Mouse (Mus musculus): ENCODE data around the gene Fan1. TPM values are rescaled to one million over a fixed set of nuclear protein-coding genes. Genes with fewer than 3 reads are reported as not detected.

Fan1 gene
- polyA plus RNA-seq, 1 experiment from 2014 or later: 7.5 TPM

DNA sequence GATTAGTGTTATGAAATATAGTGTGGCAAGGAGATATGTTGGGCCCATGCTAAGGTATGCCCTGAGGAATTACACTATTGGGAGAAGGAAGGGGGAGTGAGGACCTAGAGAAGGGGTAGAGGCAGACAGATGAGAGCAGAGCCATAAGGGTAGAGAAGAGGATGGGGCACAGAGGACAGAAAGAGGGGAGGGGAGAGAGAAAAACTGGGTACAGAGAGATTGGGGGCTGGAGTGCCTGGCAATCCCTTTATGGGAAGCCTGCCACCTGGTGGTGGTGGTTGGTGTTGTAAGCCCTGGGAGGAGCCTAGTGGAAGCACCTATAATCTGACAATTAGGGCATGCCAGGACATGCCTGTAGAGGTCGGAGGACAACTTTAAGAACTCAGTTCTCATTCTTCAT lies 47.0 kb downstream of the Fan1 start:
- Histone ChIP-seq H3K4me3 (no peak overlapping the region), H3K9ac (replicated peaks) (no peak overlapping the region), H3K4me2 (replicated peaks) (no peak overlapping the region), H3K27me3 (no peaks in the 10 kb centered on the region), H3K4me1 (no peaks in the 10 kb centered on the region), H3K27ac (replicated peaks) (no peak overlapping the region), H3K9me3 (no peaks in the 10 kb centered on the region), H3K36me3 (peaks cover 6% of the 10 kb centered on the region; the same call in 1 of the 2 replicates)
- ATAC-seq (replicated peaks): peak; percentile 77
- 22% methylated on average over 1 of the region's 1 CpGs for WGBS

DNA sequence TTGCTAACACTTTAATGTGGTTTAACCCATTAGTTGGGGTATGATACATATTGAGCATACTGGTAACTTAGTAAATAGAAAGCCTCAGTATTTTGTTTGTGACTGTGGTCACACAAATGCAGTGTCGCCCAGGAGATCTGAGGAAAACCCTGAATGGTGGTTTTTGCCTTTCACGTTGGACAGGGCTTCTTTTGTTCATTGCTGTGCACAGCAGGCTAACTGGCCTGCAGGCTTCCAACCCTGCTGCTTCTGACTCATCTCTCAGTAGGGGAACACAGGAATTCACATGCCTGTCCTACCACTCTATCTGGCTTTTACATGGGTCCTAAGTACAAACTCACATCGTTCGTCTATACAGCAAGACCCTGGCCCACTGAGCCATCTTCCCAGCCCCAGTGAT lies 52.2 kb downstream of the Fan1 start:
- Histone ChIP-seq H3K4me2 (replicated peaks) (no peak overlapping the region), H3K4me1 (no peaks in the 10 kb centered on the region), H3K9me3 (no peaks in the 10 kb centered on the region), H3K9ac (replicated peaks) (no peak overlapping the region), H3K27ac (replicated peaks) (no peak overlapping the region), H3K4me3 (no peak overlapping the region), H3K27me3 (no peaks in the 10 kb centered on the region), H3K36me3 (peaks cover 15% of the 10 kb centered on the region)
- WGBS: 75% methylated on average over 4 of the region's 4 CpGs
- ATAC-seq (replicated peaks): no peak

DNA sequence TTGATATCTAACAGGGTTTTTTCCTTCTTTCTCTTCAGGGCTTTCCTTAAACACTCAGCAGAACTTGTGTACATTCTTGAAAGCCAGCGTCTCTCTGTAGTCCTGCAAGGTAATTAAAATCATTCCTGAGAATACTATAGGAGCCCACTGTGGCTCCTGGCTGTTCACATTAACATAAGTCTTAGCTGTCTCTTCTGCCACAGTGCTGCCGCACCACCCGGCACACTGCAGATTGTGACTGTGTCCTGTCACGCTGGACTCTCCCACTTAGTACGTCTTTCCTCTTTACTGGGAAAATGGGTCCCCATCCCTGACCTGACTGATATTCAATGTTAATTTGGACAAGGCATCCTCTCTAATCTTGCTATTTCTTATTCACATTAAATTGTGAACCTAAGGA lies 52.8 kb downstream of the Fan1 start:
- no peak overlapping the region for H3K9ac ChIP-seq (replicated peaks)
- H3K27ac ChIP-seq (replicated peaks): no peak overlapping the region
- H3K36me3 ChIP-seq: peaks cover 19% of the 10 kb centered on the region
- H3K9me3 ChIP-seq: no peaks in the 10 kb centered on the region
- H3K27me3 ChIP-seq: no peaks in the 10 kb centered on the region
- H3K4me2 ChIP-seq (replicated peaks): no peak overlapping the region
- ATAC-seq (replicated peaks): no peak
- H3K4me3 ChIP-seq: no peak overlapping the region
- H3K4me1 ChIP-seq: no peaks in the 10 kb centered on the region
- WGBS: 87% methylated on average over 5 of the region's 5 CpGs

GRCm38 (mm10) chr7:64312811-64313210 lies 61.1 kb downstream of the Fan1 start:
- H3K4me3 ChIP-seq: no peak overlapping the region
- H3K4me1 ChIP-seq: no peaks in the 10 kb centered on the region
- no peak for ATAC-seq (replicated peaks)
- H3K27ac ChIP-seq (replicated peaks): no peak overlapping the region
- H3K9me3 ChIP-seq: no peaks in the 10 kb centered on the region
- no peak overlapping the region for H3K4me2 ChIP-seq (replicated peaks)
- H3K9ac ChIP-seq (replicated peaks): no peak overlapping the region
- no peaks in the 10 kb centered on the region for H3K27me3 ChIP-seq
- 93% methylated on average over 7 of the region's 7 CpGs for WGBS
- H3K36me3 ChIP-seq: peaks cover 12% of the 10 kb centered on the region

DNA sequence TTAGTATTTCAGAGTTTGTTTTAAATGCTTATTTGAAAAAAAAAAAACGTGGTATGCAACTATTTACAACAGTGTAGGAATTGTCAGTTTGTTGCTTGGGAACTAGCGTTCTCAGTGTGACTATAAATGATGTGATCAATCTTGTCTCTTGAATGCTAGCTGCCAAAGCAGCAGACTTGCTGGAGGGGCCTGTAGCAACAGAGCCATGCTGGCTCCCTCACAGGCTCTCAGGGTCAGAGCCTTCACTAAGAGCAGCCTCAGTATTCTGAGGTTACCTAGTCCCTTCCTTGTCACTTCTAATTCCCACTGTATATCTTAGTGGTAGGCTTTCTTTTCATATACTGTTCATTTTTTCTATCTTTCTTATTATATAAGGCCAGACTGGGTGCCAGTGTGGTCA lies 63.1 kb downstream of the Fan1 start:
- H3K9ac ChIP-seq (replicated peaks): no peak overlapping the region
- no peak for ATAC-seq (replicated peaks)
- H3K4me2 ChIP-seq (replicated peaks): no peak overlapping the region
- H3K36me3 ChIP-seq: peaks cover 9% of the 10 kb centered on the region; the same call in 1 of the 2 replicates
- H3K27me3 ChIP-seq: no peaks in the 10 kb centered on the region
- no peak overlapping the region for H3K27ac ChIP-seq (replicated peaks)
- H3K9me3 ChIP-seq: no peaks in the 10 kb centered on the region
- WGBS: 81% methylated on average over 2 of the region's 2 CpGs
- no peak overlapping the region for H3K4me3 ChIP-seq
- no peaks in the 10 kb centered on the region for H3K4me1 ChIP-seq

DNA sequence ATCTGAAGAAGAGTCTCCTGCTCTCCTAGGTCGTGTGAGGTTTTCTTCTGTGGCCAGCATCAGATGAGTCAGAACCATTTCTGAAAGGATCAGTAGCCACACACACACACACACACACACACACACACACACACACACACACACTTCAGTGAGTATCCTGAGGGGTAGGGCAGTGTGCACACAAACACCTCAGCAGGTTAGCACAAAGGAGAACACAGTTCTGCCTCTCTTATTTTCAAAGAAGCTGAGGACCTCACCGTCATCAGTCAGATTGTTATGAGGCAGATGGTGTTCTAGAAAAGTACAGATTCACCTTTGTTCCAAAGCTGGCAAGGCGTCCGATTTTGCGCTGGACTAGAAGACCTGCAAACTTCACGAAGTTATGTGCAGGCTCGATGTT lies 63.7 kb downstream of the Fan1 start:
- 87% methylated on average over 7 of the region's 7 CpGs for WGBS
- no peak for ATAC-seq (replicated peaks)
- Histone ChIP-seq H3K27me3 (no peaks in the 10 kb centered on the region), H3K4me1 (0 out of 2 replicates have a peak, but pooled peaks cover 4% of the 10 kb centered on the region), H3K27ac (replicated peaks) (no peak overlapping the region), H3K9me3 (no peaks in the 10 kb centered on the region), H3K4me2 (replicated peaks) (no peak overlapping the region), H3K4me3 (no peak overlapping the region), H3K36me3 (peaks cover 9% of the 10 kb centered on the region; the same call in 1 of the 2 replicates), H3K9ac (replicated peaks) (no peak overlapping the region)

Other genes starting within 250 kb of the Fan1 start
- 0.11 and 0.15 TPM in 2 replicates for gene Trpm1, start 220.3 kb downstream of the Fan1 start, polyA plus RNA-seq (2015; fragmentation: Nextera tagmentation; extraction: Ambion mirVana)
- 7.5 and 8.7 TPM in 2 replicates for gene Mtmr10, start 86.4 kb downstream of the Fan1 start, polyA plus RNA-seq (2015; fragmentation: Nextera tagmentation; extraction: Ambion mirVana)
- 27.7 and 30.2 TPM in 2 replicates for gene Mphosph10, start 18.2 kb upstream of the Fan1 start, polyA plus RNA-seq (2015; fragmentation: Nextera tagmentation; extraction: Ambion mirVana)
- gene Mcee, start 18.5 kb upstream of the Fan1 start, polyA plus RNA-seq (2015; fragmentation: Nextera tagmentation; extraction: Ambion mirVana): 31.9 and 38.0 TPM in 2 replicates
- 159 and 172 TPM in 2 replicates for gene Apba2, start 127.6 kb upstream of the Fan1 start, polyA plus RNA-seq (2015; fragmentation: Nextera tagmentation; extraction: Ambion mirVana)